Mouse (Mus musculus) MEL (cell line): ENCODE measurements around the gene Gpam. TPM values are rescaled to one million over a fixed set of nuclear protein-coding genes. Genes with fewer than 3 reads are reported as not detected.

ENCODE experiments used
- DNase-seq: peaks from one replicate; pipeline ENCODE4 v3.0.0; 2011; ENCODE audit warnings: low read depth, low spot score
- H3K27ac ChIP-seq: 2 replicates; pipeline ENCODE4 v1.5.1; 2012; ENCODE audit warnings: low read depth, mild to moderate bottlenecking, control low read depth, low read length, moderate library complexity; ENCODE audit not compliant: control insufficient read depth
- H3K27me3 ChIP-seq, 2 experiments: fragments of 150-350 bp in 1 of 2; sonication (generic) in 1 of 2; 2 replicates each; pipeline ENCODE4 v1.6.1; 2012; ENCODE audit warnings: low read length in 2 of 2, mild to moderate bottlenecking in 2 of 2, improper control_type of control experiment in 1 of 2, moderate library complexity in 1 of 2; ENCODE audit not compliant: insufficient read depth in 2 of 2, control insufficient read depth in 1 of 2
- H3K36me3 ChIP-seq, 2 experiments: 2 replicates each; pipeline ENCODE4 v1.6.1; 2012 to 2014; ENCODE audit warnings: low read length in 2 of 2, improper control_type of control experiment in 1 of 2, inconsistent platforms in 1 of 2, mild to moderate bottlenecking in 1 of 2; ENCODE audit not compliant: insufficient read depth in 2 of 2, control insufficient read depth in 1 of 2
- H3K4me1 ChIP-seq, 2 experiments: fragments of 150-350 bp in 1 of 2; sonication (generic) in 1 of 2; 2 replicates each; pipeline ENCODE4 v1.6.1; 2012; ENCODE audit warnings: low read length in 2 of 2, improper control_type of control experiment in 1 of 2, mild to moderate bottlenecking in 1 of 2; ENCODE audit not compliant: insufficient read depth in 2 of 2, control insufficient read depth in 1 of 2
- H3K4me3 ChIP-seq, 2 experiments: fragments of 150-350 bp in 1 of 2; sonication (generic) in 1 of 2; 2 replicates each; pipeline ENCODE4 v1.5.1; 2012; ENCODE audit warnings: low read depth in 2 of 2, low read length in 2 of 2, mild to moderate bottlenecking in 2 of 2, moderate library complexity in 2 of 2, control low read depth in 1 of 2, improper control_type of control experiment in 1 of 2; ENCODE audit not compliant: control insufficient read depth in 1 of 2, insufficient read depth in 1 of 2
- H3K79me2 ChIP-seq: 2 replicates; pipeline ENCODE4 v1.6.1; 2012; ENCODE audit warnings: mild to moderate bottlenecking, low read length, moderate library complexity; ENCODE audit not compliant: control insufficient read depth, poor library complexity, insufficient read depth
- H3K9ac ChIP-seq: 2 replicates; pipeline ENCODE4 v1.6.1; 2012; ENCODE audit warnings: low read depth, mild to moderate bottlenecking, control low read depth, low read length, moderate library complexity; ENCODE audit not compliant: control insufficient read depth, poor library complexity, severe bottlenecking
- H3K9me3 ChIP-seq: fragments of 150-350 bp; sonication (generic); replicated peaks from 2 replicates; pipeline ENCODE4 v1.6.1; 2012; ENCODE audit warnings: mild to moderate bottlenecking, low read length, improper control_type of control experiment, moderate library complexity; ENCODE audit not compliant: insufficient read depth
- BHLHE40 ChIP-seq: IDR thresholded peaks from 2 replicates; pipeline ENCODE4 v1.6.1; 2012; ENCODE audit warnings: low read depth, mild to moderate bottlenecking, inconsistent platforms, low read length, improper control_type of control experiment, borderline replicate concordance
- CHD1 ChIP-seq: IDR thresholded peaks from 2 replicates; pipeline ENCODE4 v1.6.1; 2012; ENCODE audit warnings: low read depth, mild to moderate bottlenecking, inconsistent platforms, low read length, improper control_type of control experiment
- CHD2 ChIP-seq: IDR thresholded peaks from 2 replicates; pipeline ENCODE4 v1.6.1; 2011; ENCODE audit warnings: low read length, improper control_type of control experiment
- GABPA ChIP-seq: IDR thresholded peaks from 2 replicates; pipeline ENCODE4 v1.6.1; 2012; ENCODE audit warnings: low read depth, mild to moderate bottlenecking, inconsistent platforms, low read length, improper control_type of control experiment, moderate library complexity
- HCFC1 ChIP-seq: IDR thresholded peaks from 2 replicates; pipeline ENCODE4 v1.6.1; 2012; ENCODE audit warnings: low read depth, mild to moderate bottlenecking, inconsistent platforms, low read length, improper control_type of control experiment, moderate library complexity
- JUND ChIP-seq: IDR thresholded peaks from 2 replicates; pipeline ENCODE4 v1.6.1; 2011; ENCODE audit warnings: low read depth, mild to moderate bottlenecking, improper control_type of control experiment, low read length
- KAT2A ChIP-seq: conservative IDR thresholded peaks from 2 replicates; pipeline ENCODE4 v1.6.1; 2012; ENCODE audit warnings: low read depth, low read length, improper control_type of control experiment, inconsistent platforms
- MAFK ChIP-seq: IDR thresholded peaks from 2 replicates; pipeline ENCODE4 v1.6.1; 2011; ENCODE audit warnings: low read depth, mild to moderate bottlenecking, low read length, improper control_type of control experiment, borderline replicate concordance
- MAX ChIP-seq: IDR thresholded peaks from 2 replicates; pipeline ENCODE4 v1.6.1; 2011; ENCODE audit warnings: low read length, improper control_type of control experiment
- MYC ChIP-seq: IDR thresholded peaks from 2 replicates; pipeline ENCODE4 v1.6.1; 2011; ENCODE audit warnings: low read depth, mild to moderate bottlenecking, low read length, improper control_type of control experiment, moderate library complexity
- NELFE ChIP-seq: IDR thresholded peaks from 2 replicates; pipeline ENCODE4 v1.6.1; 2011; ENCODE audit warnings: low read depth, low read length, improper control_type of control experiment
- NRF1 ChIP-seq: IDR thresholded peaks from 2 replicates; pipeline ENCODE4 v1.6.1; 2014; ENCODE audit warnings: low read depth, mild to moderate bottlenecking, inconsistent platforms, low read length, improper control_type of control experiment, moderate library complexity; ENCODE audit not compliant: poor library complexity, insufficient read depth, severe bottlenecking
- POLR2A ChIP-seq, 2 experiments: IDR thresholded peaks; 2 replicates each; pipeline ENCODE4 v1.6.1; 2011 to 2012; ENCODE audit warnings: low read length in 2 of 2, mild to moderate bottlenecking in 2 of 2, control low read depth in 1 of 2, improper control_type of control experiment in 1 of 2, low read depth in 1 of 2, moderate library complexity in 1 of 2; ENCODE audit not compliant: control insufficient read depth in 1 of 2, insufficient read depth in 1 of 2, poor library complexity in 1 of 2
- POLR2AphosphoS2 ChIP-seq: IDR thresholded peaks from 2 replicates; pipeline ENCODE4 v1.6.1; 2011; ENCODE audit warnings: low read length, improper control_type of control experiment
- POLR2AphosphoS5 ChIP-seq: IDR thresholded peaks from 2 replicates; pipeline ENCODE4 v1.6.1; 2012; ENCODE audit warnings: low read depth, borderline replicate concordance, mild to moderate bottlenecking, inconsistent platforms, low read length, moderate library complexity, mixed read lengths
- RAD21 ChIP-seq: IDR thresholded peaks from 2 replicates; pipeline ENCODE4 v1.6.1; 2011; ENCODE audit warnings: mild to moderate bottlenecking, low read depth, low read length, improper control_type of control experiment
- RCOR1 ChIP-seq: IDR thresholded peaks from 2 replicates; pipeline ENCODE4 v1.6.1; 2012; ENCODE audit warnings: low read depth, mild to moderate bottlenecking, inconsistent platforms, low read length, improper control_type of control experiment
- SIN3A ChIP-seq: IDR thresholded peaks from 2 replicates; pipeline ENCODE4 v1.6.1; 2012; ENCODE audit warnings: low read length, improper control_type of control experiment, inconsistent platforms
- TCF12 ChIP-seq: IDR thresholded peaks from 2 replicates; pipeline ENCODE4 v1.6.1; 2014; ENCODE audit warnings: low read depth, mild to moderate bottlenecking, inconsistent platforms, low read length, improper control_type of control experiment, moderate library complexity
- USF2 ChIP-seq, 2 experiments: IDR thresholded peaks; 2 replicates each; pipeline ENCODE4 v1.6.1; 2011 to 2012; ENCODE audit warnings: improper control_type of control experiment in 2 of 2, low read length in 2 of 2, borderline replicate concordance in 1 of 2, inconsistent platforms in 1 of 2, low read depth in 1 of 2, mild to moderate bottlenecking in 1 of 2; ENCODE audit not compliant: insufficient read depth in 1 of 2
- ZMIZ1 ChIP-seq: IDR thresholded peaks from 2 replicates; pipeline ENCODE4 v1.6.1; 2012; ENCODE audit warnings: low read depth, mild to moderate bottlenecking, inconsistent platforms, low read length, improper control_type of control experiment, moderate library complexity
- polyA plus RNA-seq, 2 experiments: library from polyadenylated mRNA; stranded (reverse) in 1 of 2; unstranded in 1 of 2; fragments of >175 nt in 1 of 2; fragments of >200 nt in 1 of 2; gene quantifications; 2 replicates each; pipeline versions ENCODE4 v1.2.1 to v1.2.4; 2012; ENCODE audit warnings: low replicate concordance in 2 of 2, low read depth in 1 of 2; ENCODE audit not compliant: insufficient read length in 2 of 2, insufficient read depth in 1 of 2, missing spikeins in 1 of 2
- total RNA-seq: library from RNA; depleted of rRNA; stranded (reverse); fragments of 300-350 nt; gene quantifications from 2 replicates; pipeline ENCODE4 v1.2.3, GENCODE M21; 2012

The Gpam gene
- total and polyA plus RNA-seq, 3 experiments = 26.2 to 327 (median 37.1) TPM

DNA sequence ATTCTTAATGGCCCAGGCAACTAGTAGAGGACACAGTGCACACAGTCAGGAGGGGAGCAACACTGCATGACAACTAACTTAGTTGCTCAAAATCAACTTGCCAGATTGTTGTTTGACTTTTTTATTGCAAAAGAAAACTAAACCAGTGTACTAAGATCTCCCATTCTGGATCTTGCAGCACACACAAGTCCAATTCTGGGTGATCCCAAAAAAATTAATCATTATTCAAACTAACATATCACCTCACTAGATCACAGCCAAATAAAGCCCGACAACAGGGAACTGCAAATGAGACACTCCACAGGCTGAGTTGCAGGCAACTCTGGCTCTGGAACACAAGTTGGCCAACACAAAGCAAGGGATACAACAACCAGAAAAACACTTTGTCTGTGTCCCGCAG lies 39.7 kb upstream of the Gpam start:
- Histone ChIP-seq H3K27ac (no peak overlapping the region), H3K9me3 (no peaks in the 10 kb centered on the region), H3K9ac (no peak overlapping the region), H3K36me3 (peaks cover 0 to 7% of the 10 kb centered on the region in 2 experiments; a peak in 2 of 4 replicates), H3K4me3 (no peak overlapping the region)
- TF ChIP-seq MYC = no peak
- TF ChIP-seq MAX = no peak
- no peak for TF ChIP-seq CHD2
- TF ChIP-seq POLR2AphosphoS2 = no peak
- TF ChIP-seq CHD1 = no peak
- TF ChIP-seq ZMIZ1 = no peak
- no peak for TF ChIP-seq POLR2A (IDR thresholded peaks at IDR 0.05; ENCODE audit: control insufficient read depth in 1 of 2, insufficient read depth in 1 of 2, low read depth in 1 of 2, low read length in 2 of 2, poor library complexity in 1 of 2)
- no peak for TF ChIP-seq SIN3A
- no peak for TF ChIP-seq BHLHE40
- no peak for TF ChIP-seq RCOR1
- no peak for TF ChIP-seq KAT2A
- TF ChIP-seq, all 39 proteins: peak for 0
- Histone ChIP-seq H3K27me3 (no peaks in the 10 kb centered on the region), H3K79me2 (no peaks in the 10 kb centered on the region), H3K4me1 (peaks cover 11 to 19% of the 10 kb centered on the region in 2 experiments)
- DNase-seq = no peak

DNA sequence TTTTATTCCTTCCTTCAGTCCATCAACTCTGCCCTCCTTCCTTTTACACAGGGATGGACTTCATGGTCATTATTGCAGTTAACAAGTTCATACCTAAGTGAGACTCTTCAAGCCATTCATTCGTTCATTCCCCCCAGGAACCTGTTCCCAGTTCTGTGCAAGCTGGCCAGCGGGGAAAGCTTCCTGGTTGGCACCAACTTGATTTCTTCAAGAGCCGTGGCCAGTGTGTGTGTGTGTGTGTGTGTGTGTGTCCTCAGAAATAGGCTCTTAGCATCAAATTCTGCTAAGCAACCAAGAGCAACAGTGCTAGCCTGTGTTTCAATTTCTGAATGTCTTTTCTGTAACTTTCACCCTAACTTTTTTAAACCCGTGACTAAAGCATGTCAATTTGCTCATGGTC lies 38.9 kb upstream of the Gpam start:
- H3K79me2 ChIP-seq = no peaks in the 10 kb centered on the region
- H3K4me3 ChIP-seq = no peak overlapping the region
- no peak overlapping the region for H3K27ac ChIP-seq
- H3K9ac ChIP-seq = no peak overlapping the region
- peaks cover 11 to 19% of the 10 kb centered on the region in 2 experiments for H3K4me1 ChIP-seq
- peaks cover 0 to 7% of the 10 kb centered on the region in 2 experiments; a peak in 2 of 4 replicates for H3K36me3 ChIP-seq
- H3K27me3 ChIP-seq = no peaks in the 10 kb centered on the region
- no peaks in the 10 kb centered on the region for H3K9me3 ChIP-seq
- TF ChIP-seq RAD21 (no peak), NRF1 (no peak), GABPA (no peak), TCF12 (no peak), HCFC1 (no peak), BHLHE40 (no peak), MAX (no peak), POLR2AphosphoS5 (no peak), NELFE (no peak), USF2 (IDR thresholded peaks at IDR 0.05; ENCODE audit: borderline replicate concordance in 1 of 2, insufficient read depth in 1 of 2, low read depth in 1 of 2, low read length in 2 of 2) (no peak), KAT2A (no peak), MAFK (no peak), JUND (no peak)
- TF ChIP-seq, all 39 proteins: peak for 0
- DNase-seq = peak; percentile 8
